Mouse (Mus musculus) kidney, adult 2 months (tissue): ENCODE results near the gene Gm16430. TPM values are rescaled to one million over a fixed set of nuclear protein-coding genes. Genes with fewer than 3 reads are reported as not detected.
"Not testable (repeated sequence)": the region's sequence is repeated elsewhere in the genome, so short reads cannot be mapped to it uniquely, and the experiment has no call there.

Experiments used
- DNase-seq: peaks from one replicate; pipeline ENCODE4 v3.0.0; 2021
- H3K27ac ChIP-seq: fragments of 200-500 bp; 2 replicates; pipeline ENCODE4 v1.5.1; 2012; ENCODE audit warnings: low read depth, low read length, control low read depth, inconsistent platforms; ENCODE audit not compliant: insufficient read depth
- H3K27me3 ChIP-seq: fragments of 200-500 bp; replicated peaks from 2 replicates; pipeline ENCODE4 v1.6.1; 2012; ENCODE audit warnings: mild to moderate bottlenecking, moderate library complexity, low read length, inconsistent platforms; ENCODE audit not compliant: control insufficient read depth, insufficient read depth
- H3K36me3 ChIP-seq: fragments of 200-500 bp; 2 replicates; pipeline ENCODE4 v1.6.1; 2012; ENCODE audit warnings: mild to moderate bottlenecking, moderate library complexity, low read length, inconsistent platforms; ENCODE audit not compliant: control insufficient read depth, insufficient read depth
- H3K4me1 ChIP-seq: fragments of 200-500 bp; 2 replicates; pipeline ENCODE4 v1.6.1; 2011; ENCODE audit warnings: low read length; ENCODE audit not compliant: control insufficient read depth, insufficient read depth
- H3K4me3 ChIP-seq: fragments of 200-500 bp; 2 replicates; pipeline ENCODE4 v1.5.1; 2011; ENCODE audit warnings: mild to moderate bottlenecking, low read depth, low read length, control low read depth; ENCODE audit not compliant: insufficient read depth
- WGBS: fragments of 180-500 bp; shearing (Covaris S2); methylation state at CpG from one replicate; pipeline ENCODE4 v1.1.7; 2018; 5-methylcytosine and 5-hydroxymethylcytosine counted together
- polyA plus RNA-seq: library from polyadenylated mRNA; depleted of rRNA; stranded (reverse); fragments of >200 nt; gene quantifications from 2 replicates; pipeline ENCODE4 v1.2.3, GENCODE M21; 2012; rRNA removed

Gm16430 gene
- polyA plus RNA-seq, result not detected in 2 replicates

GRCm38 (mm10) chrX:54621911-54622310 is at the start of gene Gm16430:
TSS of gene Gm16430 (plus strand) at chrX:54622211.
- not testable (repeated sequence) for DNase-seq, H3K36me3 ChIP-seq, H3K4me3 ChIP-seq

More at GRCm38 (mm10) chrX:54621911-54622310, at the start of gene Gm16430:
- WGBS, result no CpG with 5 or more reads among the region's 7 CpGs
- not testable (repeated sequence) for H3K27me3 ChIP-seq, H3K27ac ChIP-seq, H3K4me1 ChIP-seq

Other genes starting within 250 kb of the Gm16430 start
- not detected in 2 replicates for gene Gm16405, start 91.0 kb upstream of the Gm16430 start, polyA plus RNA-seq